Mouse (Mus musculus) forebrain, embryonic 13.5 days (tissue): ENCODE data around the gene Nr2f1. TPM values are rescaled to one million over a fixed set of nuclear protein-coding genes. Genes with fewer than 3 reads are reported as not detected.
A peak's percentile ranks its signal among the peaks of the same experiment; 100 is the strongest.

Source experiments
- ATAC-seq: fragments of 200-750 bp; cut with Nextera tagmentation; 2 replicates; pipeline ENCODE4 v1.8.0; 2017
- H3K27ac ChIP-seq: fragments of 300-500 bp; sonication (generic); 2 replicates; pipeline ENCODE4 v1.5.1; 2015; ENCODE audit warnings: inconsistent platforms, mild to moderate bottlenecking, moderate library complexity
- H3K27me3 ChIP-seq: fragments of 300-500 bp; sonication (generic); 2 replicates; pipeline ENCODE4 v1.6.1; 2015; ENCODE audit warnings: mild to moderate bottlenecking, inconsistent platforms
- H3K36me3 ChIP-seq: fragments of 300-500 bp; sonication (generic); 2 replicates; pipeline ENCODE4 v1.6.1; 2015; ENCODE audit warnings: mild to moderate bottlenecking, inconsistent platforms; ENCODE audit not compliant: poor library complexity, severe bottlenecking
- H3K4me1 ChIP-seq: fragments of 300-500 bp; sonication (generic); 2 replicates; pipeline ENCODE4 v1.6.1; 2015; ENCODE audit warnings: inconsistent platforms
- H3K4me2 ChIP-seq: fragments of 300-500 bp; sonication (generic); 2 replicates; pipeline ENCODE4 v1.6.1; 2015; ENCODE audit warnings: inconsistent platforms, mild to moderate bottlenecking, moderate library complexity
- H3K4me3 ChIP-seq: fragments of 300-500 bp; sonication (generic); 2 replicates; pipeline ENCODE4 v1.5.1; 2015; ENCODE audit warnings: mild to moderate bottlenecking, inconsistent platforms
- H3K9ac ChIP-seq: fragments of 300-500 bp; sonication (generic); 2 replicates; pipeline ENCODE4 v1.6.1; 2015; ENCODE audit warnings: mild to moderate bottlenecking, inconsistent platforms
- H3K9me3 ChIP-seq: fragments of 300-500 bp; sonication (generic); replicated peaks from 2 replicates; pipeline ENCODE4 v1.6.1; 2016; ENCODE audit warnings: inconsistent platforms
- WGBS: fragments of 180-500 bp; shearing (Covaris S2); methylation state at CpG from one replicate; pipeline ENCODE4 v1.1.7; 2015; 5-methylcytosine and 5-hydroxymethylcytosine counted together
- polyA plus RNA-seq: library from polyadenylated mRNA; unstranded; fragments of >200 nt; fragmentation: Nextera tagmentation; extraction: Ambion mirVana; gene quantifications from 2 replicates; pipeline ENCODE4 v1.2.1, GENCODE M21; 2015

Nr2f1 gene
- polyA plus RNA-seq, 1 experiment from 2014 or later = 94.7 TPM

- Histone ChIP-seq H3K36me3 (no peaks in the 10 kb centered on the region), H3K4me3 (peak overlapping the region; percentile 18), H3K27me3 (peaks cover 78% of the 10 kb centered on the region), H3K4me2 (peak overlapping the region; percentile 52), H3K9ac (peak overlapping the region; percentile 58), H3K27ac (peak overlapping the region; percentile 33; the same call in 1 of the 2 replicates), H3K9me3 (no peaks in the 10 kb centered on the region), H3K4me1 (peaks cover 16% of the 10 kb centered on the region)
- no peak for ATAC-seq
- 23% methylated on average over 1 of the region's 1 CpGs for WGBS
Observed at GRCm38 (mm10) chr13:78174891-78175290, 24.7 kb downstream of the Nr2f1 start.

GRCm38 (mm10) chr13:78174191-78174590 is 25.4 kb downstream of the Nr2f1 start:
- Histone ChIP-seq H3K4me1 (peaks cover 14% of the 10 kb centered on the region), H3K4me2 (peak overlapping the region; percentile 43), H3K27ac (peak overlapping the region; percentile 41; the same call in 1 of the 2 replicates), H3K4me3 (peak overlapping the region; percentile 3; the same call in 1 of the 2 replicates), H3K27me3 (peaks cover 77% of the 10 kb centered on the region), H3K9me3 (no peaks in the 10 kb centered on the region), H3K9ac (peak overlapping the region; percentile 58), H3K36me3 (no peaks in the 10 kb centered on the region)
- no peak for ATAC-seq
- 15% methylated on average over 3 of the region's 3 CpGs for WGBS

GRCm38 (mm10) chr13:78172861-78173260 is 26.7 kb downstream of the Nr2f1 start:
- ATAC-seq = no peak
- Histone ChIP-seq H3K36me3 (no peaks in the 10 kb centered on the region), H3K9ac (peak overlapping the region; percentile 64), H3K4me2 (peak overlapping the region; percentile 59), H3K27me3 (peaks cover 79% of the 10 kb centered on the region), H3K4me3 (peak overlapping the region; percentile 34; the same call in 1 of the 2 replicates), H3K9me3 (no peaks in the 10 kb centered on the region), H3K4me1 (peaks cover 18% of the 10 kb centered on the region), H3K27ac (peak overlapping the region; percentile 91)
- 5% methylated on average over 3 of the region's 3 CpGs for WGBS

- H3K4me2 ChIP-seq = peak overlapping the region; percentile 59
Observed at GRCm38 (mm10) chr13:78171984-78172636, 27.4 kb downstream of the Nr2f1 start.

GRCm38 (mm10) chr13:78171320-78171719 is 28.2 kb downstream of the Nr2f1 start:
- peaks cover 18% of the 10 kb centered on the region for H3K4me1 ChIP-seq
- peak overlapping the region; percentile 91 for H3K27ac ChIP-seq
- no peaks in the 10 kb centered on the region for H3K9me3 ChIP-seq
- peak overlapping the region; percentile 61 for H3K9ac ChIP-seq
- H3K36me3 ChIP-seq = no peaks in the 10 kb centered on the region
- H3K4me3 ChIP-seq = peak overlapping the region; percentile 29
- peak overlapping the region; percentile 59 for H3K4me2 ChIP-seq
- 2% methylated on average over 15 of the region's 15 CpGs for WGBS
- H3K27me3 ChIP-seq = peaks cover 80% of the 10 kb centered on the region
- ATAC-seq = peak; percentile 49

More at GRCm38 (mm10) chr13:78171984-78172636, 27.4 kb downstream of the Nr2f1 start:
- peak overlapping the region; percentile 91 for H3K27ac ChIP-seq
- H3K9ac ChIP-seq = peak overlapping the region; percentile 64
- peak overlapping the region; percentile 34 for H3K4me3 ChIP-seq
- peaks cover 18% of the 10 kb centered on the region for H3K4me1 ChIP-seq
- ATAC-seq = no peak
- H3K9me3 ChIP-seq = no peaks in the 10 kb centered on the region
- H3K36me3 ChIP-seq = no peaks in the 10 kb centered on the region
- WGBS = 2% methylated on average over 17 of the region's 17 CpGs
- peaks cover 82% of the 10 kb centered on the region for H3K27me3 ChIP-seq

- WGBS = 13% methylated on average over 4 of the region's 4 CpGs
- Histone ChIP-seq H3K4me3 (no peak overlapping the region), H3K36me3 (no peaks in the 10 kb centered on the region), H3K9me3 (no peaks in the 10 kb centered on the region), H3K4me2 (no peak overlapping the region), H3K27me3 (peaks cover 70% of the 10 kb centered on the region), H3K4me1 (peaks cover 22% of the 10 kb centered on the region), H3K27ac (peak overlapping the region; percentile 72), H3K9ac (no peak overlapping the region)
- peak; percentile 12 for ATAC-seq
Observed at GRCm38 (mm10) chr13:78168166-78168565, 31.4 kb downstream of the Nr2f1 start.

- Histone ChIP-seq H3K36me3 (no peaks in the 10 kb centered on the region), H3K27ac (peak overlapping the region; percentile 97), H3K4me2 (peak overlapping the region; percentile 79), H3K27me3 (peaks cover 54% of the 10 kb centered on the region), H3K4me1 (peaks cover 33% of the 10 kb centered on the region), H3K9me3 (no peaks in the 10 kb centered on the region), H3K9ac (peak overlapping the region; percentile 90), H3K4me3 (peak overlapping the region; percentile 62; the same call in 1 of the 2 replicates)
- no peak for ATAC-seq
Observed at GRCm38 (mm10) chr13:78164941-78165340, 34.6 kb downstream of the Nr2f1 start.

GRCm38 (mm10) chr13:78163087-78163958 is 36.2 kb downstream of the Nr2f1 start:
- H3K4me2 ChIP-seq = peak overlapping the region; percentile 79
- peaks cover 22% of the 10 kb centered on the region for H3K4me1 ChIP-seq
- H3K9ac ChIP-seq = peak overlapping the region; percentile 90
- H3K36me3 ChIP-seq = no peaks in the 10 kb centered on the region
- H3K27ac ChIP-seq = peak overlapping the region; percentile 97
- WGBS = under 1% methylated on average over 84 of the region's 86 CpGs
- no peaks in the 10 kb centered on the region for H3K9me3 ChIP-seq
- peak overlapping the region; percentile 62 for H3K4me3 ChIP-seq
- peak; percentile 91 for ATAC-seq
- H3K27me3 ChIP-seq = peaks cover 39% of the 10 kb centered on the region

GRCm38 (mm10) chr13:78162149-78162548 is 37.4 kb downstream of the Nr2f1 start:
- Histone ChIP-seq H3K27me3 (peaks cover 28% of the 10 kb centered on the region), H3K36me3 (0 out of 2 replicates have a peak, but pooled peaks cover under 1% of the 10 kb centered on the region), H3K27ac (peak overlapping the region; percentile 74), H3K9me3 (no peaks in the 10 kb centered on the region), H3K4me2 (peak overlapping the region; percentile 3; the same call in 1 of the 2 replicates), H3K4me1 (peaks cover 22% of the 10 kb centered on the region), H3K9ac (no peak overlapping the region), H3K4me3 (no peak overlapping the region)
- peak; percentile 71 for ATAC-seq
- 32% methylated on average over 2 of the region's 2 CpGs for WGBS

- H3K9ac ChIP-seq = no peak overlapping the region
- peaks cover 12% of the 10 kb centered on the region for H3K4me1 ChIP-seq
- 0 out of 2 replicates have a peak, but pooled peaks cover 4% of the 10 kb centered on the region for H3K36me3 ChIP-seq
- H3K27ac ChIP-seq = no peak overlapping the region
- H3K4me3 ChIP-seq = no peak overlapping the region
- 84% methylated on average over 5 of the region's 5 CpGs for WGBS
- ATAC-seq = no peak
- H3K4me2 ChIP-seq = no peak overlapping the region
- 0 out of 2 replicates have a peak, but pooled peaks cover 6% of the 10 kb centered on the region for H3K27me3 ChIP-seq
- no peaks in the 10 kb centered on the region for H3K9me3 ChIP-seq
Observed at GRCm38 (mm10) chr13:78157465-78157864, 42.1 kb downstream of the Nr2f1 start.
